Mouse (Mus musculus) heart, embryonic 10.5 days (tissue): Measurements from ENCODE around the gene Ncoa1. TPM values are rescaled to one million over a fixed set of nuclear protein-coding genes. Genes with fewer than 3 reads are reported as not detected.
"Not testable (repeated sequence)": the region's sequence is repeated elsewhere in the genome, so short reads cannot be mapped to it uniquely, and the experiment has no call there.

Experiments
- DNase-seq: peaks from one replicate; pipeline ENCODE4 v3.0.0-alpha.2; 2017; ENCODE audit warnings: low spot score
- H3K27ac ChIP-seq: fragments of 300-500 bp; sonication (generic); 2 replicates; pipeline ENCODE4 v1.5.1; 2016; ENCODE audit warnings: mild to moderate bottlenecking
- H3K27me3 ChIP-seq: fragments of 300-500 bp; sonication (generic); 2 replicates; pipeline ENCODE4 v1.6.1; 2016; ENCODE audit warnings: mild to moderate bottlenecking; ENCODE audit not compliant: poor library complexity, insufficient read depth, severe bottlenecking
- H3K36me3 ChIP-seq: fragments of 300-500 bp; sonication (generic); 2 replicates; pipeline ENCODE4 v1.6.1; 2016; ENCODE audit warnings: mild to moderate bottlenecking, moderate library complexity
- H3K4me1 ChIP-seq: fragments of 300-500 bp; sonication (generic); 2 replicates; pipeline ENCODE4 v1.6.1; 2016; ENCODE audit warnings: mild to moderate bottlenecking
- H3K4me3 ChIP-seq: fragments of 300-500 bp; sonication (generic); 2 replicates; pipeline ENCODE4 v1.5.1; 2016; ENCODE audit warnings: mild to moderate bottlenecking, moderate library complexity
- H3K9me3 ChIP-seq: fragments of 300-500 bp; sonication (generic); 2 replicates; pipeline ENCODE4 v1.6.1; 2016; ENCODE audit warnings: mild to moderate bottlenecking, moderate library complexity
- WGBS: fragments of 180-500 bp; shearing (Covaris S2); methylation state at CpG from one replicate; pipeline ENCODE4 v1.1.7; 2016; 5-methylcytosine and 5-hydroxymethylcytosine counted together
- polyA plus RNA-seq: library from polyadenylated mRNA; unstranded; fragments of >200 nt; fragmentation: Nextera tagmentation; extraction: Ambion mirVana; gene quantifications from 2 replicates; pipeline ENCODE4 v1.2.1, GENCODE M21; 2016

Ncoa1 gene
- polyA plus RNA-seq, 1 experiment from 2014 or later, result 4.1 TPM

DNA sequence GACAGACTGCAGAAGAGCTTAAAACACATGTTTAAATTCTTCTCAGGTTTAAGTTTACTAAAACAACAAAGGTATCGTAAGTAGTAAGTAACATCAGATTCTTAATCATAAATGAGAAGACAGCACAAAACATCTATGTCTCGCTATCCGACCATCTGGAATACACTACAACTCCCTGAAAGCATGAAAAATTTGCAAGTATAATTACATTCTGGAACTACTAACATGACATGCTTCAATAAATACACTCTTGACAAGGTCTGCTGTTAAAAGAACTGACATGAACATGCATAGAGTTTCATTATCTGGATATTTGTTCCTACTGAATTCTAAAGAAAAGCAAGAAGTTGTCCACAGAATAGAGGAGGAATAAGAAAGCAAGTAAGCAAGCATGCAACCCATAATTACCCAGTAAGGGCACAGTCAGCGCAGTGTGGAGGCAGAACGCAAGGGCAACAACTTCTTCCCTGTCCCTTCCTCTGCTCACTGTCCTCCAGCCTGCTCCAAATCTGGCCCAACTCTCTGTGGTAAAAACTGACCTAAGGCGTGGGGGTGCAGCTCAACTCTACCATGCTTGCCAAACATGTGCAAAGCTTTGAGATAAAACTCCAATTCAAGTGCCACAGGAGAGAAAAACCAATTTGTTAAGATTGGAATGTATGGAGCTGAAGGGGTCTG is 102.0 kb downstream of the Ncoa1 start:
- Histone ChIP-seq H3K27ac (no peak overlapping the region), H3K36me3 (no peaks in the 10 kb centered on the region), H3K4me3 (no peak overlapping the region), H3K27me3 (no peaks in the 10 kb centered on the region), H3K4me1 (peaks cover 3% of the 10 kb centered on the region; the same call in 1 of the 2 replicates), H3K9me3 (no peaks in the 10 kb centered on the region)
- no peak for DNase-seq
- WGBS, result 86% methylated on average over 6 of the region's 6 CpGs

DNA sequence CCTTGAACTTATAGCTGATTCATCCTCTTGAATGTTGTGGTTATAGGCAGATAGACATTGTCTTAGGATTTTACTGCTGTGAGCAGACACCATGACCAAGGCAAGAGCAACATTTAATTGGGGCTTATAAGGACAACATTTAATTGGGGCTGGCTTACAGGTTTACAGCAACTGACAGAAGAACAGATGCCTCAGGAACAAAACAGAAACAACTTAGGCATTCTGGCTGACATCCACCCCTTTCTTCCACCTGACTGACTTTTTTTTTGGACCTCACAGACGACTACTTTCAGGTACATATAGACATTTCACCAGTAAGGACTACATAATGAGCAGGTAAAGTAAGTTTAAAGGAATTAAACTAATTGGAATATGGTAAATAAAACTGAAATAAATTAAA is 105.6 kb downstream of the Ncoa1 start:
- DNase-seq, result no peak
- Histone ChIP-seq H3K4me3 (no peak overlapping the region), H3K27me3 (no peaks in the 10 kb centered on the region), H3K36me3 (no peaks in the 10 kb centered on the region), H3K27ac (no peak overlapping the region), H3K4me1 (peaks cover 3% of the 10 kb centered on the region; the same call in 1 of the 2 replicates), H3K9me3 (no peaks in the 10 kb centered on the region)
- WGBS, result 73% methylated on average over 1 of the region's 1 CpGs

DNA sequence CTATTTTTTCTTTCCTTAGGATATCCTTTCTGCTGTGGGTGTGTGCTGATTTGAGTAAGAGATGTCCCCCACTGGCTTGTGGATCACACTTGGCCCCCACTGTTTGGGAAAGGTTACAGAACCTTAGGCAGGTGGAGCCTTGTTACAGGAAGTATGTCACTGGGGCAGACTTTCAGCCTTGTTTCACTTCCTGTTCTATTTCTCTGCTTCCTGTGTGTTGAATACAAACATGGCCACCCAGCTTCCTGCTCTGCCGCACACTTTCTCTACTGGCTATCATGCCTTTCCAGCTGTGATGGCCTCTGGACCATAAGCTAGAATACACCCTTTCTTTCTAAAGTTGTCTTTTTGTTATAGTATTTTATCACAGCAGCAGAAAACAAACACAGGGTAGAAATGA is 111.0 kb downstream of the Ncoa1 start:
- Histone ChIP-seq H3K9me3 (no peaks in the 10 kb centered on the region), H3K4me1 (no peaks in the 10 kb centered on the region), H3K27me3 (no peaks in the 10 kb centered on the region), H3K36me3 (no peaks in the 10 kb centered on the region), H3K27ac (no peak overlapping the region), H3K4me3 (no peak overlapping the region)
- 82% methylated on average over 1 of the region's 1 CpGs for WGBS
- DNase-seq, result no peak

DNA sequence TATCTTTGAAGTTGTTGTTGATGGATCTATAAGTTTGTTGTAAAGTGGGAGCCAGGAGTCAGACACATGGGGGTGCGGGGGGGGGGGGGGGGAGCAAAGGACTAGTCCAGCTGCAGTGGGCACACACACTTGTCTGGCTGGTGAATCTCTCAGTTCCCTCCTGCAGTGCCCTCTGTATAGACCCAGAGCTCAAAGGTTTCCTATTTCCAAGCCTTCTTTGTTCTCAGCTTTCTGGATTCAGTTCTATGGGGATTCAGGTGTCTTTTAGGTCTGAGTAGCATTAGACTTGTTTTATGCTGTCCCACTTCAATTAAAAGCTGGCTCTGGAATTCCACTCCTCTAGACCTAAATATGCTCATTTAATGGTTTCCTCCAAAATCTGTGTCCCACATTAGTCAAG is 117.5 kb downstream of the Ncoa1 start:
- H3K36me3 ChIP-seq, result no peaks in the 10 kb centered on the region
- H3K27ac ChIP-seq, result no peak overlapping the region
- no peaks in the 10 kb centered on the region for H3K9me3 ChIP-seq
- H3K27me3 ChIP-seq, result no peaks in the 10 kb centered on the region
- H3K4me1 ChIP-seq, result no peaks in the 10 kb centered on the region
- H3K4me3 ChIP-seq, result no peak overlapping the region
- WGBS, result 30% methylated on average over 1 of the region's 1 CpGs
- no peak for DNase-seq

GRCm38 (mm10) chr12:4358653-4359052 is 118.3 kb downstream of the Ncoa1 start:
- not testable (repeated sequence) for H3K27me3 ChIP-seq, DNase-seq, H3K4me1 ChIP-seq, H3K9me3 ChIP-seq, H3K4me3 ChIP-seq, H3K36me3 ChIP-seq, H3K27ac ChIP-seq
- 81% methylated on average over 2 of the region's 2 CpGs for WGBS

DNA sequence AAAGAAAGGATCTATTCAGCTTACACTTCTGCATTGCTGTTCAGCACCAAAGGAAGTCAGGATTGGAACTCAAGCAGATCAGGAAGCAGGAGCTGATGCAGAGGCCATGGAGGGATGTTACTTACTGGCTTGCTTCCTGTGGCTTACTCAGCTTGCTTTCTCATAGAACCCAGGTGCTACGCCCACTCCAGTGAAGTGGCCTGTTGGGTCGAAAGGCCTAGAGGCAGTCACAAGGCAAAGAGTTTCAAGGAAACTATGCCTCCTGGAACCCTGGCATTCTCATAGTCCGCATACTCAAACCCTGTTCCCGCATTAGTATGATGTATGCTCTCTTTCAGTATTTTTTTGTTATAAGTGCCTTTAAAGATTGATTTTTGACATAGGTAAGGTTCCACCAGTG is 118.9 kb downstream of the Ncoa1 start:
- Histone ChIP-seq H3K27ac (no peak overlapping the region), H3K36me3 (no peaks in the 10 kb centered on the region), H3K27me3 (no peaks in the 10 kb centered on the region), H3K9me3 (no peaks in the 10 kb centered on the region), H3K4me1 (no peaks in the 10 kb centered on the region), H3K4me3 (no peak overlapping the region)
- DNase-seq, result no peak
- 88% methylated on average over 4 of the region's 4 CpGs for WGBS

- 75% methylated on average over 5 of the region's 5 CpGs for WGBS
- no peaks in the 10 kb centered on the region for H3K9me3 ChIP-seq
- no peaks in the 10 kb centered on the region for H3K36me3 ChIP-seq
- H3K4me1 ChIP-seq, result no peaks in the 10 kb centered on the region
- H3K4me3 ChIP-seq, result no peak overlapping the region
- no peak for DNase-seq
- no peaks in the 10 kb centered on the region for H3K27me3 ChIP-seq
- H3K27ac ChIP-seq, result no peak overlapping the region
Measured at GRCm38 (mm10) chr12:4356834-4357445, 120.0 kb downstream of the Ncoa1 start.

- no peaks in the 10 kb centered on the region for H3K4me1 ChIP-seq
- H3K27me3 ChIP-seq, result no peaks in the 10 kb centered on the region
- H3K4me3 ChIP-seq, result no peak overlapping the region
- WGBS, result 75% methylated on average over 2 of the region's 2 CpGs
- no peak for DNase-seq
- no peaks in the 10 kb centered on the region for H3K9me3 ChIP-seq
- H3K36me3 ChIP-seq, result no peaks in the 10 kb centered on the region
- no peak overlapping the region for H3K27ac ChIP-seq
Measured at GRCm38 (mm10) chr12:4355019-4355730, 121.8 kb downstream of the Ncoa1 start.

DNA sequence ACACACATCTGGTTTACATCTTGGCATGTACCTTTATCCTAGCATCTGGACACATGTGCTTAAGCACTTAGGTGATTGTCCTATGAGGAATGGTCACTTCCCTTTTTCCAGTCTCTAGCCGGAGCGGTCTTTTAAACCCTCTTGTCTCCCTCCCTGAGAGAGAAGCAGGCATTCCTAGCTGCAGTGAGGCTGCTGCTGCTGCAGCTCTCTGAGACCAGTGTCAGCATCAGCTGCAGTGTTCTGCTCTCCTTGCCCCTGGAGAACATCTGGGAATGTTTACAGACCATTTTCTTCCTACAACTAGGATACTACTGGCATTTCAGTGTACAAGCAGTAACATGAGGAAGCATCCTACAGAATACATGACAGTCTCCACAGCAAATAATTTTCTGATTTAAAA is 133.8 kb downstream of the Ncoa1 start:
- WGBS, result 76% methylated on average over 2 of the region's 2 CpGs
- Histone ChIP-seq H3K27ac (no peak overlapping the region), H3K36me3 (no peaks in the 10 kb centered on the region), H3K4me3 (no peak overlapping the region), H3K27me3 (no peaks in the 10 kb centered on the region), H3K4me1 (no peaks in the 10 kb centered on the region), H3K9me3 (no peaks in the 10 kb centered on the region)
- no peak for DNase-seq

GRCm38 (mm10) chr12:4342087-4342486 is 134.9 kb downstream of the Ncoa1 start:
- 73% methylated on average over 3 of the region's 3 CpGs for WGBS
- Histone ChIP-seq H3K27me3 (no peaks in the 10 kb centered on the region), H3K36me3 (no peaks in the 10 kb centered on the region), H3K4me1 (no peaks in the 10 kb centered on the region), H3K27ac (no peak overlapping the region), H3K9me3 (no peaks in the 10 kb centered on the region), H3K4me3 (no peak overlapping the region)
- no peak for DNase-seq

DNA sequence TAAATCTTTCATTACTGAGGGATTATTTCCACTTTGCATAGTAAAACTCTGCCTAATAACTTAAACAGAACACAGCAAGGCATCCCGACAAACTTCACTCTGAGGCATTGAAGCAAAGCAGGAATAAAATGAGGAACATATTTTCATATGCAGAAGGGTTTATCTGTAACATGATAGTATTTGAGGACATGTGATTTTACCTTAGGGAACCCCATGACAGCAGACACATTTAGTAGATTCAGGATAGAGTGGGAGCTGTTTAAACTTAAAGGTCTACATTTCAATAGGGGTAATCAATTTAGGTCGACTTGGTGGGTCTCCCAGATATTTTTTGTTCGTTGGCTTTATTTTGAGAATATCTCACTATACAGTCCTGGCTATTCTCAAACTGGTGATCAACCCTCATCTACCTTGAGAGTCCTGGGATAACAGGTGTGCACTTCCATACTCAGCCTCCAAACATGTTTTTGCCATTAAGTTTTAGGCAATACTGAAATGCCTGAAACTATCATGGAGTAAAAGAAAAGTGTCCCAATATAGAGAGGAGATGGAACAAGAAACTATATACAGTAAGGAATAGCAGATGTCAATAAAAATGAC is 136.6 kb downstream of the Ncoa1 start:
- 77% methylated on average over 3 of the region's 3 CpGs for WGBS

GRCm38 (mm10) chr12:4323604-4324003 is 153.4 kb downstream of the Ncoa1 start:
- Histone ChIP-seq H3K4me1 (no peaks in the 10 kb centered on the region), H3K27ac (no peak overlapping the region), H3K36me3 (no peaks in the 10 kb centered on the region; the same call in 1 of the 2 replicates), H3K4me3 (no peak overlapping the region), H3K9me3 (no peaks in the 10 kb centered on the region), H3K27me3 (no peaks in the 10 kb centered on the region)
- 81% methylated on average over 5 of the region's 5 CpGs for WGBS
- DNase-seq, result no peak

More for the DNA sequence above, 136.6 kb downstream of the Ncoa1 start:
- Histone ChIP-seq H3K4me1 (no peaks in the 10 kb centered on the region), H3K9me3 (no peaks in the 10 kb centered on the region), H3K27ac (no peak overlapping the region), H3K27me3 (no peaks in the 10 kb centered on the region), H3K4me3 (no peak overlapping the region), H3K36me3 (no peaks in the 10 kb centered on the region)
- no peak for DNase-seq

DNA sequence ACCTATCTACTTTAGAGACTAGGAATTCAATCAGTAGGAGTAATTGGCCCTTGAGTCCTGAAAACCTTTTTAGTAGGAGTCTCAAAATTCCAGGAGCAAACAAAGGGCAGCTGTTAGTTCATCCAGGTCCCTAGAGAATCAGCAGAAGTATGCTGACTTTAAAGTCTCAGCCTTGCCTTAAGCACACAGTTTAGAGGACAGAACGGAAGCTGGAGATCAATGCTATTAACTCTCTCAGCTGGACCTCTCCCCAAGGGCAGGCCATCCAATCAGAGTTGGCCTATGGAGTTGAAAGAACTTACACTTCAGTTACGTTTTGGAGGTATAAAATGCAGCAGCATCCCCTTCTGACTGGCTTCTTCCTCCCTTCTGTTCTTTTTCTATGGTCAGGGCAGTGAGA is 154.8 kb downstream of the Ncoa1 start:
- no peak for DNase-seq
- 49% methylated on average over 2 of the region's 2 CpGs for WGBS
- Histone ChIP-seq H3K4me3 (no peak overlapping the region), H3K4me1 (no peaks in the 10 kb centered on the region), H3K36me3 (no peaks in the 10 kb centered on the region; the same call in 1 of the 2 replicates), H3K27me3 (no peaks in the 10 kb centered on the region), H3K9me3 (no peaks in the 10 kb centered on the region), H3K27ac (no peak overlapping the region)
